Mouse (Mus musculus) liver, embryonic 16.5 days (tissue): Measurements from ENCODE around the gene Acvr1b. TPM values are rescaled to one million over a fixed set of nuclear protein-coding genes. Genes with fewer than 3 reads are reported as not detected.
A peak's percentile ranks its signal among the peaks of the same experiment; 100 is the strongest.

Source experiments
- ATAC-seq: fragments of 200-750 bp; cut with Nextera tagmentation; 2 replicates; pipeline ENCODE4 v1.8.0; 2017; ENCODE audit warnings: low read depth, mild to moderate bottlenecking, moderate number of reproducible peaks, moderate library complexity
- H3K27ac ChIP-seq: fragments of 300-500 bp; sonication (generic); 2 replicates; pipeline ENCODE4 v1.5.1; 2014; ENCODE audit warnings: mild to moderate bottlenecking, low read length
- H3K27me3 ChIP-seq: fragments of 300-500 bp; sonication (generic); 2 replicates; pipeline ENCODE4 v1.6.1; 2014; ENCODE audit warnings: low read depth, low read length, mixed read lengths; ENCODE audit not compliant: control insufficient read depth, insufficient read depth
- H3K36me3 ChIP-seq: fragments of 300-500 bp; sonication (generic); 2 replicates; pipeline ENCODE4 v1.6.1; 2014; ENCODE audit warnings: mild to moderate bottlenecking; ENCODE audit not compliant: control insufficient read depth, insufficient read depth
- H3K4me1 ChIP-seq: fragments of 300-500 bp; sonication (generic); 2 replicates; pipeline ENCODE4 v1.6.1; 2014; ENCODE audit warnings: low read depth, low read length, mixed read lengths; ENCODE audit not compliant: control insufficient read depth
- H3K4me2 ChIP-seq: fragments of 300-500 bp; sonication (generic); 2 replicates; pipeline ENCODE4 v1.6.1; 2014; ENCODE audit warnings: low read depth, low read length, mixed read lengths
- H3K4me3 ChIP-seq: fragments of 300-500 bp; sonication (generic); 2 replicates; pipeline ENCODE4 v1.5.1; 2014; ENCODE audit warnings: low read depth, mild to moderate bottlenecking, low read length
- H3K9ac ChIP-seq: fragments of 300-500 bp; sonication (generic); 2 replicates; pipeline ENCODE4 v1.6.1; 2014; ENCODE audit warnings: low read depth, low read length
- H3K9me3 ChIP-seq: fragments of 300-500 bp; sonication (generic); replicated peaks from 2 replicates; pipeline ENCODE4 v1.6.1; 2016; ENCODE audit warnings: low read length; ENCODE audit not compliant: control insufficient read depth
- WGBS: fragments of 180-500 bp; shearing (Covaris S2); extraction: QIAGEN DNeasy Blood & Tissue Kit; methylation state at CpG from one replicate; pipeline ENCODE4 v1.1.7; 2014; ENCODE audit not compliant: insufficient replicate concordance; 5-methylcytosine and 5-hydroxymethylcytosine counted together
- polyA plus RNA-seq: library from polyadenylated mRNA; unstranded; fragments of >200 nt; fragmentation: Nextera tagmentation; extraction: Ambion mirVana; gene quantifications from 2 replicates; pipeline ENCODE4 v1.2.1, GENCODE M21; 2015

Acvr1b gene
- polyA plus RNA-seq, 1 experiment from 2014 or later: 2.1 TPM

DNA sequence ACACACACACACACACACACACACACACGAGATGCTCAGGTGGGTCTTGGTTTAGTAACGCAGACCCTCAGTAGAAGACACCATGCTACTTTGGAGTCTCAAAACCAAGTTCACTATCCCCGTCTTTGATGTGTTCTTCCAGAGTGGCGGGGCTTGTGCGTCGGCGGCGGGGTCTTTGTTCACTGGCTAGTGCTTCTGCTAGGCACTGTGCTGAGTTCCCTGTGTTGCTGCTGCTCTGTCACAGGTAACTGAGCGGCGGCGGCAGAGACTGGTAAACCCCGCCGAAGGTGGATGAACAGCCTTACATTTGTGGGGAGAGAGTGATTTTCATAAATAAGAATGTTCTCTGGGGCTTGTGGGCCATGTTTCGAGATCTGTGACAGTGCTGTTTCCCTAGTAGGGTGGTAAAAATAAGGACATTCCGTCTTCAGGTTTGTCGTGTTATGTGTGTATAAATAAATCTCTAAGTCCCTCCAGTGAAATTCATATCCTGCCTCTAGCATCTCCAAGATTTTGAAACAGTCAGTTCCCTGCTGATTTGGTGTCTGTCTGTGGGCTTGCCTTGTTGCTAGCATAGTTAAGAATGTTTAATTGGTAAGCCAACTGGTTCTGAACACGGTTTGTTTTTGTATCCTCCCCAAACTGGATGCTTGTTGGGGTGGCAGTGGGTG lies 1.9 kb downstream of the Acvr1b start:
- peak overlapping the region; percentile 29 for H3K27ac ChIP-seq
- 12% methylated on average over 17 of the region's 17 CpGs for WGBS
- H3K9ac ChIP-seq: peak overlapping the region; percentile 20; the same call in 1 of the 2 replicates
- H3K27me3 ChIP-seq: peaks cover 18% of the 10 kb centered on the region
- H3K36me3 ChIP-seq: no peaks in the 10 kb centered on the region
- H3K9me3 ChIP-seq: no peaks in the 10 kb centered on the region
- peaks cover 29% of the 10 kb centered on the region for H3K4me1 ChIP-seq
- peak overlapping the region; percentile 72 for H3K4me3 ChIP-seq
- no peak for ATAC-seq
- peak overlapping the region; percentile 81 for H3K4me2 ChIP-seq

DNA sequence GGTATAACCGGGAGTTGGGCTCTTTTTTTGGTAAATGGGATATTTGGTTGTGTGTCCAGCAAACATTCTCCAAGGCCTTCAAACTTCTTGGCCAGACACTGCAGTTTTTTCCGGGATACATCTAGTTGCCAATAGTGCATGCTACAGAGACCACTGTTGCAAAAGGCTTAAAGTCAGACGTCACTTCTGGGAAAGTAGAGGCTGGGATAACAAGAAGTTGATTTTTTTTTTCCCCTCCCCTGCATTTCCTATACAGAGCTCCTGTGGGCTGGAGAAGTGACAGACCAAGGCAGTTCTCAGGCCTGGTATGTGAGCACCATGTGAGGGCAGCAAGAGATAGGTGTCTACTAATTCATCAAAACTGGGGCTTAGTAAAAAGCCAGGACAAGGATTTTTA lies 2.4 kb downstream of the Acvr1b start:
- Histone ChIP-seq H3K4me1 (peaks cover 29% of the 10 kb centered on the region), H3K36me3 (no peaks in the 10 kb centered on the region), H3K27ac (peak overlapping the region; percentile 73), H3K4me2 (peak overlapping the region; percentile 81; the same call in 1 of the 2 replicates), H3K9ac (no peak overlapping the region), H3K4me3 (no peak overlapping the region), H3K9me3 (no peaks in the 10 kb centered on the region), H3K27me3 (peaks cover 18% of the 10 kb centered on the region)
- WGBS: 9% methylated on average over 3 of the region's 3 CpGs
- no peak for ATAC-seq

DNA sequence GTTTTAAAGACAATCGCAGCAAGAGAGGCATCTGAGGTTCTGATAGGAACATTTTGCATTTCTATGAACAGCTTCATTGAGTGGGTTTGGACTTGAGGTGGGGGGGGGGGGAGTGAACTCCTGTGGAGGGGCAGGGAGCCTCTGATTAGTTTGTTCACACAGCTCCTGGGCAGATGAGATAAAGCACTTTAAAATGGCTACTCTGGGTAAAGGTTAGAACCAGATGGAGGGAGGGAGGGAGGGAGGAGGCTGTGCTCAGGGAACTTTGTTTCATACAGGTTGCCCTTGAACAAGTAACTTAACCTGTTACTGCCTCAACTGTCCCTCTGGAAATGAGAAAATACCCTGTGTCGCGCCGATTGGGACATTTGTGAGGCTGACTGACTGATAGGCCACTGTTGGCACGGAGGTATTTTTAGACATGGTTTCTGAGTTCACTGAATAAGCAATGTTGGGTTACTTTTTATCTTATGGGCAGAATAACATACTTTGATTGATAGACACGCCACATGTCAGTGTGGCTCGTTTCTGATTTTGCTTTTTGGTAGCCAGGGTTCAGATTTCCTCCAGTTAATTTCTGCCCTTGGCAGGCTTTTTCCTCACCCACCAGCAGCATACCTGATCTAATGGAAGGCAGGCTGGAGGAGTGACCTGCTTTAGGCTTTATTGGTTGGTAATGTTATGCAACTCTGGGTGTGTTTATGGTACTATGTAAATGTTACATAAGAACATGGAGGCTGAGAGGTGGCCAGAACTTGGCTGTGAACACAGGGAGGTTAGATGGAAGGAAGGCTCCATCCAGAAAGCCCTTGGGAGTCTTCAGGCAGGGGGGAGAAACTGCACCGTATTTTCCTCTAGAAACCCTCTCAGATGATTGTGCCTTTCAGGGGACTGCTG lies 3.2 kb downstream of the Acvr1b start:
- peak overlapping the region; percentile 22; the same call in 1 of the 2 replicates for H3K4me2 ChIP-seq
- WGBS: 15% methylated on average over 8 of the region's 8 CpGs
- ATAC-seq: peak; percentile 52
- peaks cover 18% of the 10 kb centered on the region for H3K27me3 ChIP-seq
- peaks cover 33% of the 10 kb centered on the region for H3K4me1 ChIP-seq
- H3K9ac ChIP-seq: no peak overlapping the region
- no peak overlapping the region for H3K4me3 ChIP-seq
- H3K36me3 ChIP-seq: no peaks in the 10 kb centered on the region
- no peaks in the 10 kb centered on the region for H3K9me3 ChIP-seq
- H3K27ac ChIP-seq: peak overlapping the region; percentile 73

DNA sequence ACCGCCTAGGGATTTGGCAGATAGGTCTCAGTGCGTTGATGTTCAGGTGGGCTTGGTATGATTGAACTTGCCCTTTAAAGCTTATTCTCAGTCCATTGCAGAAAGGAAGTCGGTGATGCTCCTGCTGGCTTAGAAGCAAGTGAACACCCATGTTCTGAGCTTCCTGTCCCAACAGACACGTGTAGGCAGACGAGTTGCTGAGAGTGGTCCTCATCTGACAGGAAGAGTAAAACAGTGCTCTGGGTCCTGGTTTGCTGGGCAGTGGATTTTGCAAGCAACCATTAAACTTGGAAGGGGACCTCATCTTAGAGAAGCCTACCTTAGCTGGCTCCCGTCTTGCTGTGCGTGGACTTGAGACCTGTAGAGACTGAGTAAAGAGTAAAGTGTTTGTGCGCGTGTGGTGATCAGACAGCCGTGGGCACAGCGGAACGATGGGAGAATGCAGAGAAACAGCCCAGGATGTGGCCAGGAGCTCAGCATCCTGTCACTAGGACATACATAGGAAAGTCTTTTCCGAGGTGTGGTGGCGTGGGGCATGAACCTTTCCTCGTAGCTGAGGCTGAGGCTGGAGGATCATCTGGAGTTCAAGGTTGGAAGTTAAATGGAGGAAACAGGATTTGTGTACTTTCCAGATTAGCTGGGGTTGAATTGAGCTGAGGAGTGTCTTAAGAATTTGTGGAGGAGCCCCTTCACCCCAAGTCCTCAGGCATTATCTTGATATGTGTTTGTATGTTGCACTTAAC lies 6.7 kb downstream of the Acvr1b start:
- H3K4me1 ChIP-seq: peaks cover 28% of the 10 kb centered on the region
- H3K27ac ChIP-seq: no peak overlapping the region
- H3K4me3 ChIP-seq: no peak overlapping the region
- no peak overlapping the region for H3K4me2 ChIP-seq
- H3K27me3 ChIP-seq: peaks cover 7% of the 10 kb centered on the region
- no peak overlapping the region for H3K9ac ChIP-seq
- H3K36me3 ChIP-seq: no peaks in the 10 kb centered on the region
- no peak for ATAC-seq
- WGBS: 44% methylated on average over 15 of the region's 15 CpGs
- no peaks in the 10 kb centered on the region for H3K9me3 ChIP-seq

DNA sequence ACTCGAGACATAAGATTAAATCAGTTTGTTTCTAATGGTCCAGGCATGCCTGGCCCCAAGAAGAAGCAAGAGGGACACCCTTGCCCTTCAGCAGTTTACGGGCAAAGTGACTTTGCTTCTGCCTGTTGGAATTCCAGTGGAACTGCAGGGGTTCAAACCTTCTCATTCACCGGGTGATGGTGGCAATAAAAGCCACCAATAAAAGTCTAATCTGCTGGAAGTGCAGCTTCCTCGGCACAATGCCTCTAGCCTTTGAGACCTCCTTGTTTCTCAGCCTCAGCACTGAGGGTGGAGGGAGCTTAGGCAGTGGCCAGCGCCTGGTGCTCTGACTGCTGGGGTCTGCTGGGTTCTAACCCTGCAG lies 7.2 kb downstream of the Acvr1b start:
- no peak overlapping the region for H3K4me3 ChIP-seq
- H3K27ac ChIP-seq: no peak overlapping the region
- peaks cover 23% of the 10 kb centered on the region for H3K4me1 ChIP-seq
- H3K27me3 ChIP-seq: peaks cover 2% of the 10 kb centered on the region
- no peaks in the 10 kb centered on the region for H3K36me3 ChIP-seq
- 43% methylated on average over 5 of the region's 5 CpGs for WGBS
- ATAC-seq: no peak
- H3K4me2 ChIP-seq: no peak overlapping the region
- H3K9ac ChIP-seq: no peak overlapping the region
- H3K9me3 ChIP-seq: no peaks in the 10 kb centered on the region

DNA sequence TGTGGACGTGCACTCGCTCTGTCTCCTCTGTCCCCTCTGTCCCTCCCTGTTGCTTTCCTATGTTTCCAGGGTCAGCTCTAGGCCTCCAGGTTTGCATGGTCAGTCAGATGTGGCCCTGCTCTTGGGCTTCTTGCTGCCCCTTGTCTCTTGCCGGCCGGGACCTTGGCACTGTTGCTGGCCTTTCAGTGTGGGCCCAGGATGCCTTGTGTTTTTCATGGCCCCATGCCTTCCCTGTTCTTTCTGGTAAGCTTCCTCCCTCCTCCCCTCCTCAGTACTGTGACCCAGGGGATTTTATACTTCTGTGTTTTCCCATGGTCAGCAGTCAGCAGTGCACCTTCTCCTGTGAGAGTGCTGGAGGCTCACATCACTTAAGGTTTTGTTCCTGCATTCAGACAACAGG lies 7.6 kb downstream of the Acvr1b start:
- no peak overlapping the region for H3K27ac ChIP-seq
- no peak overlapping the region for H3K4me2 ChIP-seq
- peaks cover 2% of the 10 kb centered on the region; the same call in 1 of the 2 replicates for H3K27me3 ChIP-seq
- H3K4me3 ChIP-seq: no peak overlapping the region
- H3K9ac ChIP-seq: no peak overlapping the region
- no peak for ATAC-seq
- H3K4me1 ChIP-seq: peaks cover 19% of the 10 kb centered on the region
- no peaks in the 10 kb centered on the region for H3K36me3 ChIP-seq
- 44% methylated on average over 4 of the region's 4 CpGs for WGBS
- no peaks in the 10 kb centered on the region for H3K9me3 ChIP-seq

DNA sequence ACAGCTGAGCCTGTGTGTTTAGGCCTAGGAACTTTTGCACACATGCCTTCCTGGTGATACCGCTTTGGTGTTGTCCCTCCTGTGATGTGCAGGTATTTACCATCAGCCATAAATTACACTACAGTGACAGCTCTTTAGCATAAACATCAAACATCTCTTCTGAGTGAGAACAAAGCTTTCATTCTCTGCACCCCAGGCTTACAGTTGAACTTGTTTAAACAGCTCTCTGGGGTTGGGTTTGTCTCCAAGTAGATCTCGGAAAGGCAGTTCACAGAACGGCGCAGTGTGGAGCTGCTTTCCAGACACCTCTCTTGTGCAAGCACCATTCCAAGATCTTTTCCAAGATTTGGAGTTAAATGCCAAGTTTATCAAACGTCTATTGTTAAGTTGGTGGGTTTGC lies 8.8 kb downstream of the Acvr1b start:
- Histone ChIP-seq H3K4me2 (no peak overlapping the region), H3K27me3 (peaks cover 2% of the 10 kb centered on the region; the same call in 1 of the 2 replicates), H3K27ac (no peak overlapping the region), H3K9me3 (no peaks in the 10 kb centered on the region), H3K9ac (no peak overlapping the region), H3K4me1 (peaks cover 13% of the 10 kb centered on the region), H3K36me3 (no peaks in the 10 kb centered on the region), H3K4me3 (no peak overlapping the region)
- WGBS: 64% methylated on average over 5 of the region's 5 CpGs
- no peak for ATAC-seq

DNA sequence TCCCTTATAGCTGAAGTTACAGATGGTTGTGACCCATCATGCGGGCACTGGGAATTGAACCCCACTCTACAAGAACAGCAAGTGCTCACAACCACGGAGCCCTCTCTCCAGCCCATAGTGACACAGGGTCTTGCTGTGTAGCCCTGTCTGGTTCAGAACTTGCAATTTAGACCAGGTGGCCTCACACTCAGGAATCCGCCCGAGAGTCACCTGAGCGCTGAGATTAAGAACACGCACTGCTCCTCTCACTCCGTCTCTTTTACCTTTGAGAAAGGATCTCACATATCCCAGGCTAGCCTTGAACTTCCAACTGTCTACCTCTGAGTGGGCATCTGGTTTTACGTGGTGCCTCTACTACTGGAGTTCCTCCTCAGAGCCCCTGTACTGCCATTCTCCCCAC lies 10.4 kb downstream of the Acvr1b start:
- WGBS: 84% methylated on average over 8 of the region's 8 CpGs
- Histone ChIP-seq H3K27ac (no peak overlapping the region), H3K4me1 (peaks cover 4% of the 10 kb centered on the region; the same call in 1 of the 2 replicates), H3K9ac (no peak overlapping the region), H3K4me3 (no peak overlapping the region), H3K36me3 (no peaks in the 10 kb centered on the region), H3K9me3 (no peaks in the 10 kb centered on the region), H3K27me3 (no peaks in the 10 kb centered on the region), H3K4me2 (no peak overlapping the region)
- no peak for ATAC-seq
